Mouse (Mus musculus) small intestine, adult 2 months (tissue): ENCODE data around the gene Akap12.

Source experiments
- CTCF ChIP-seq: fragments of 200-500 bp; IDR thresholded peaks from 2 replicates; pipeline ENCODE4 v1.5.1; 2012; ENCODE audit warnings: low read depth, mild to moderate bottlenecking, control low read depth, inconsistent platforms, low read length, moderate library complexity, mixed read lengths; ENCODE audit not compliant: insufficient replicate concordance, insufficient read length; ENCODE audit errors: extremely low read depth
- POLR2A ChIP-seq: fragments of 200-500 bp; IDR thresholded peaks from 2 replicates; pipeline ENCODE4 v1.6.1; 2012; ENCODE audit warnings: low read depth, mild to moderate bottlenecking, control low read depth, inconsistent platforms, low read length, moderate library complexity

DNA sequence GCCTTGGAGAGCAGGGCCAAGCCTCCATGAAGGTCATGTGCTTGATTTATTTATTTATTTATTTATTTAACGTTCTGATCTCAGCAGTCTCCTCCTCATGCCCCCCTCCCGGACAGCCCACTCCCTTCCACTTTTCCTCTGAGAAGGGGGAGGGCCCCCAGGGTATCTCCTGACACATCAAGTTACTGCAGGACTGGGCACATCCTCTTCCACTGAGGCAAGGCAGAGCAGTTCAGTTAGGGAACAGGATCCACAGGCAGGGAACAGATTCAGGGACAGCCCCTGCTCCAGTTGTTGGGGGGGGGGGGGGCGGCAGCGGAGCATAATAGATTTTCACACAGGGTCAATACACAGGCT lies 80.9 kb downstream of the Akap12 start:
- TF ChIP-seq CTCF = no peak
- TF ChIP-seq POLR2A = no peak
